Mouse (Mus musculus) heart, adult 2 months (tissue): Measurements from ENCODE around the gene Gdpd4. TPM values are rescaled to one million over a fixed set of nuclear protein-coding genes. Genes with fewer than 3 reads are reported as not detected.

Source experiments
- DNase-seq, 2 experiments: peaks; one replicate each; pipeline ENCODE4 v3.0.0; 2021
- H3K27ac ChIP-seq: fragments of 200-600 bp; 2 replicates; pipeline ENCODE4 v1.8.1; 2022
- H3K27me3 ChIP-seq: fragments of 200-500 bp; 2 replicates; pipeline ENCODE4 v1.6.1; 2012; ENCODE audit warnings: mild to moderate bottlenecking, low read length, inconsistent platforms, mixed read lengths; ENCODE audit not compliant: control insufficient read depth, insufficient read depth
- H3K36me3 ChIP-seq: fragments of 200-500 bp; 2 replicates; pipeline ENCODE4 v1.6.1; 2012; ENCODE audit warnings: low read length, inconsistent platforms; ENCODE audit not compliant: control insufficient read depth, insufficient read depth
- H3K4me1 ChIP-seq: fragments of 200-500 bp; 2 replicates; pipeline ENCODE4 v1.6.1; 2011; ENCODE audit warnings: low read length; ENCODE audit not compliant: control insufficient read depth, insufficient read depth
- H3K4me3 ChIP-seq: fragments of 200-600 bp; 2 replicates; pipeline ENCODE4 v1.8.1; 2022
- H3K79me2 ChIP-seq: fragments of 200-500 bp; replicated peaks from 2 replicates; pipeline ENCODE4 v1.6.1; 2012; ENCODE audit warnings: mild to moderate bottlenecking, inconsistent platforms, low read length, moderate library complexity, mixed read lengths; ENCODE audit not compliant: control insufficient read depth, insufficient read depth
- H3K9ac ChIP-seq: fragments of 200-500 bp; 2 replicates; pipeline ENCODE4 v1.6.1; 2012; ENCODE audit warnings: low read depth, mild to moderate bottlenecking, control low read depth, inconsistent platforms, low read length, mixed read lengths
- CTCF ChIP-seq: fragments of 200-600 bp; IDR thresholded peaks from 2 replicates; pipeline ENCODE4 v1.8.1; 2022; ENCODE audit warnings: antibody characterized with exemption, mild to moderate bottlenecking, moderate library complexity
- EP300 ChIP-seq: fragments of 200-500 bp; IDR thresholded peaks from 2 replicates; pipeline ENCODE4 v1.6.1; 2011; ENCODE audit warnings: low read depth, low read length, control low read depth; ENCODE audit not compliant: insufficient read depth
- POLR2A ChIP-seq: fragments of 200-500 bp; IDR thresholded peaks from 2 replicates; pipeline ENCODE4 v1.6.1; 2011; ENCODE audit warnings: mild to moderate bottlenecking, low read depth, low read length, control low read depth; ENCODE audit not compliant: insufficient read depth
- WGBS: fragments of 180-500 bp; shearing (Covaris S2); methylation state at CpG from one replicate; pipeline ENCODE4 v1.1.7; 2018; 5-methylcytosine and 5-hydroxymethylcytosine counted together
- intact Hi-C: fragments of 180-260 bp; cut with DNase I; formaldehyde crosslinking; loops from one replicate; pipeline ENCODE4 v1.15.1; 2025
- polyA plus RNA-seq: library from polyadenylated mRNA; depleted of rRNA; stranded (reverse); fragments of >200 nt; gene quantifications from 2 replicates; pipeline ENCODE4 v1.2.3, GENCODE M21; 2012; rRNA removed
- total RNA-seq, 2 experiments: library from RNA; stranded (reverse); gene quantifications; 2 replicates each; pipeline ENCODE4 v1.2.3; 2021

Gene Gdpd4
- total and polyA plus RNA-seq, 3 experiments, result not detected

DNA sequence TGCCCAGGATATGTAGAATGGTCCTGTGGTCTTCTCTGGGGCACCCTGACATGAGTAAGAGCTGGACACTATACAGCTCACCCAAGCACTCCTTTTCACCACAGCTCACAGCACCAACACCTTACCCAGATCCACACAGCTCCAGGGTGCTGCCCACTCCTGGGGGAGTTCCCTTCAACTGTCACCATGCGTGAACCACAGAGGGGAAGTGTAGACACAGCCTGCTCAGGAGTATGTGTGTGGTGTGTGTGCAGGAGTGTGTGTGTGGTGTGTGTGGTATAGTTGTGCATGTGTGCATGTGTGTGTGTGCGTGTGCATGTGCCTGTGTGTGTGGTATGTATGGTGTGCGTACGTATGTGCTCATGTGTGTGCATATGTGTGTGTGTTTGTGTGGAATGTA, 176.1 kb downstream of the Gdpd4 start:
- H3K27me3 ChIP-seq, result no peaks in the 10 kb centered on the region
- no peak for DNase-seq
- H3K79me2 ChIP-seq, result no peaks in the 10 kb centered on the region
- intact Hi-C loops, result no loop called here
- H3K4me3 ChIP-seq, result no peak overlapping the region
- no peak overlapping the region for H3K27ac ChIP-seq
- H3K36me3 ChIP-seq, result no peaks in the 10 kb centered on the region
- WGBS, result 97% methylated on average over 4 of the region's 4 CpGs
- no peak for TF ChIP-seq CTCF
- TF ChIP-seq EP300, result no peak
- no peak for TF ChIP-seq POLR2A
- H3K4me1 ChIP-seq, result no peaks in the 10 kb centered on the region
- H3K9ac ChIP-seq, result no peak overlapping the region

DNA sequence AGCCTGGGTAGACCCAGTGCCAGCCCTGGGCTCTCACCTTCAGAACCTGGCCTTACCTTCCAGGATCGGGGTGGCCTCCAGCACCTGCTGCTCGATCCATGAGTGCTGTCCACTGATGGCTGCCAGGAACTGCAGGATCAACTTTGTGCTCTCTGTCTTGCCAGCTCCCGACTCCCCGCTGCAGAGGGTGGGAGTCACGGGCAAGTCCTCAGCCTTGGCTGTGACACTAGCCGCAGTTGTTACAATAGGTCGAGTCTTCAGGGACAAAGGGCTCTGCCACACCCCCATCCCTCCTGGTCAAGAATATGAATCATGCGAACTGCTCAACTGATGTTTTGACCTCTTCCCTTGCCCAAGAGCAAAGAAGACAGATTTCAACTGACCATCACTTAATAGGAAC, 177.8 kb downstream of the Gdpd4 start:
- Histone ChIP-seq H3K9ac (no peak overlapping the region), H3K79me2 (no peaks in the 10 kb centered on the region), H3K4me1 (no peaks in the 10 kb centered on the region), H3K36me3 (no peaks in the 10 kb centered on the region), H3K27me3 (no peaks in the 10 kb centered on the region), H3K27ac (no peak overlapping the region), H3K4me3 (no peak overlapping the region)
- TF ChIP-seq CTCF (no peak), POLR2A (no peak)
- WGBS, result 90% methylated on average over 8 of the region's 8 CpGs
- DNase-seq, result no peak
- intact Hi-C loops, result no loop called here

Other genes with a start within 250 kb of the Gdpd4 start
- 10 to 100 TPM; 25.9 to 29.8 TPM for gene Clns1a, start 223.3 kb upstream of the Gdpd4 start, total RNA-seq
- 18.9 and 35.9 TPM in 2 replicates for gene Clns1a, start 223.3 kb upstream of the Gdpd4 start, polyA plus RNA-seq
- 1 to 10 TPM in 1 of 2 experiments, under 1 TPM in 1; 0.91 to 1.6 TPM for gene Aqp11, start 181.7 kb upstream of the Gdpd4 start, total RNA-seq
- 2.6 and 3.0 TPM in 2 replicates for gene Aqp11, start 181.7 kb upstream of the Gdpd4 start, polyA plus RNA-seq
- 1 to 10 TPM; 1.2 to 1.6 TPM for gene Pak1, start 131.4 kb upstream of the Gdpd4 start, total RNA-seq
- gene Pak1, start 131.4 kb upstream of the Gdpd4 start, polyA plus RNA-seq, result 1.1 and 1.8 TPM in 2 replicates
- gene Myo7a, start 199.6 kb downstream of the Gdpd4 start, total RNA-seq, result 1 to 10 TPM; 4.5 to 5.9 TPM
- gene Myo7a, start 199.6 kb downstream of the Gdpd4 start, polyA plus RNA-seq, result 7.1 and 10.8 TPM in 2 replicates
- gene Omp, start 225.5 kb downstream of the Gdpd4 start, total RNA-seq, result under 1 TPM in 1 of 2 experiments, not detected in 1; 0.14 TPM
- 0.06 TPM in 1 of 2 replicates, not detected in the other for gene Omp, start 225.5 kb downstream of the Gdpd4 start, polyA plus RNA-seq